Mouse (Mus musculus) testis, adult 2 months (tissue): ENCODE measurements around the gene Tkt. TPM values are rescaled to one million over a fixed set of nuclear protein-coding genes. Genes with fewer than 3 reads are reported as not detected.

Experiments
- H3K27ac ChIP-seq: fragments of 200-500 bp; 2 replicates; pipeline ENCODE4 v1.5.1; 2012; ENCODE audit warnings: low read depth, low read length; ENCODE audit not compliant: control insufficient read depth, insufficient read depth
- H3K27me3 ChIP-seq: fragments of 200-500 bp; 2 replicates; pipeline ENCODE4 v1.6.1; 2012; ENCODE audit warnings: mild to moderate bottlenecking, low read length, moderate library complexity; ENCODE audit not compliant: control insufficient read depth, insufficient read depth
- H3K36me3 ChIP-seq: fragments of 200-500 bp; 2 replicates; pipeline ENCODE4 v1.6.1; 2012; ENCODE audit warnings: mild to moderate bottlenecking, low read length; ENCODE audit not compliant: control insufficient read depth, insufficient read depth
- H3K4me1 ChIP-seq: fragments of 200-500 bp; 2 replicates; pipeline ENCODE4 v1.6.1; 2012; ENCODE audit warnings: low read length; ENCODE audit not compliant: control insufficient read depth, insufficient read depth
- H3K4me3 ChIP-seq: fragments of 200-500 bp; 2 replicates; pipeline ENCODE4 v1.5.1; 2012; ENCODE audit warnings: low read depth, mild to moderate bottlenecking, low read length, moderate library complexity, mixed read lengths; ENCODE audit not compliant: control insufficient read depth
- CTCF ChIP-seq: fragments of 200-500 bp; IDR thresholded peaks from 2 replicates; pipeline ENCODE4 v1.5.1; 2012; ENCODE audit warnings: low read depth, mild to moderate bottlenecking, inconsistent platforms, low read length, moderate library complexity; ENCODE audit not compliant: control insufficient read depth, insufficient read depth, insufficient replicate concordance
- POLR2A ChIP-seq: fragments of 200-500 bp; IDR thresholded peaks from 2 replicates; pipeline ENCODE4 v1.6.1; 2012; ENCODE audit warnings: low read depth, mild to moderate bottlenecking, inconsistent platforms, low read length, moderate library complexity; ENCODE audit not compliant: control insufficient read depth
- polyA plus RNA-seq: library from polyadenylated mRNA; depleted of rRNA; stranded (reverse); fragments of >200 nt; gene quantifications from 2 replicates; pipeline ENCODE4 v1.2.3, GENCODE M21; 2012

Tkt gene
- polyA plus RNA-seq, 1 experiment: 12.4 TPM

- Histone ChIP-seq H3K4me3 (no peak overlapping the region), H3K27me3 (no peaks in the 10 kb centered on the region), H3K4me1 (no peaks in the 10 kb centered on the region), H3K27ac (no peak overlapping the region), H3K36me3 (no peaks in the 10 kb centered on the region)
- TF ChIP-seq CTCF: no peak
Observed at GRCm38 (mm10) chr14:30590041-30590645, 42.0 kb downstream of the Tkt start.

- H3K36me3 ChIP-seq: no peaks in the 10 kb centered on the region
- H3K27ac ChIP-seq: no peak overlapping the region
- no peak overlapping the region for H3K4me3 ChIP-seq
- H3K4me1 ChIP-seq: no peaks in the 10 kb centered on the region
- H3K27me3 ChIP-seq: no peaks in the 10 kb centered on the region
- TF ChIP-seq POLR2A: no peak
Observed at GRCm38 (mm10) chr14:30590918-30591317, 42.8 kb downstream of the Tkt start.

- TF ChIP-seq POLR2A: no peak
- peak; percentile 91; the same call in 1 of the 2 replicates for TF ChIP-seq CTCF
- H3K4me1 ChIP-seq: no peaks in the 10 kb centered on the region
- H3K27ac ChIP-seq: no peak overlapping the region
Observed at GRCm38 (mm10) chr14:30591417-30591816, 43.3 kb downstream of the Tkt start.

GRCm38 (mm10) chr14:30593279-30594091 lies 45.3 kb downstream of the Tkt start:
- no peak for TF ChIP-seq CTCF
- TF ChIP-seq POLR2A: no peak
- no peaks in the 10 kb centered on the region for H3K27me3 ChIP-seq
- peak overlapping the region; percentile 46 for H3K27ac ChIP-seq
- no peak overlapping the region for H3K4me3 ChIP-seq
- no peaks in the 10 kb centered on the region for H3K4me1 ChIP-seq
- no peaks in the 10 kb centered on the region for H3K36me3 ChIP-seq

More at GRCm38 (mm10) chr14:30591417-30591816, 43.3 kb downstream of the Tkt start:
- H3K4me3 ChIP-seq: no peak overlapping the region
- no peaks in the 10 kb centered on the region for H3K27me3 ChIP-seq
- no peaks in the 10 kb centered on the region for H3K36me3 ChIP-seq

- Histone ChIP-seq H3K4me3 (no peak overlapping the region), H3K27me3 (no peaks in the 10 kb centered on the region), H3K4me1 (no peaks in the 10 kb centered on the region), H3K27ac (peak overlapping the region; percentile 46), H3K36me3 (no peaks in the 10 kb centered on the region)
- TF ChIP-seq POLR2A (no peak), CTCF (no peak)
Observed at GRCm38 (mm10) chr14:30594092-30594695, 46.0 kb downstream of the Tkt start.

GRCm38 (mm10) chr14:30595576-30596313 lies 47.6 kb downstream of the Tkt start:
- no peaks in the 10 kb centered on the region for H3K36me3 ChIP-seq
- H3K27ac ChIP-seq: no peak overlapping the region
- no peaks in the 10 kb centered on the region for H3K4me1 ChIP-seq
- H3K4me3 ChIP-seq: no peak overlapping the region
- TF ChIP-seq CTCF (no peak), POLR2A (no peak)
- no peaks in the 10 kb centered on the region for H3K27me3 ChIP-seq

GRCm38 (mm10) chr14:30596407-30596806 lies 48.2 kb downstream of the Tkt start:
- no peak overlapping the region for H3K27ac ChIP-seq
- TF ChIP-seq CTCF (no peak), POLR2A (no peak)
- H3K4me1 ChIP-seq: no peaks in the 10 kb centered on the region

More at GRCm38 (mm10) chr14:30596407-30596806, 48.2 kb downstream of the Tkt start:
- Histone ChIP-seq H3K36me3 (no peaks in the 10 kb centered on the region), H3K27me3 (no peaks in the 10 kb centered on the region), H3K4me3 (no peak overlapping the region)
